In the genomic region with DNA sequence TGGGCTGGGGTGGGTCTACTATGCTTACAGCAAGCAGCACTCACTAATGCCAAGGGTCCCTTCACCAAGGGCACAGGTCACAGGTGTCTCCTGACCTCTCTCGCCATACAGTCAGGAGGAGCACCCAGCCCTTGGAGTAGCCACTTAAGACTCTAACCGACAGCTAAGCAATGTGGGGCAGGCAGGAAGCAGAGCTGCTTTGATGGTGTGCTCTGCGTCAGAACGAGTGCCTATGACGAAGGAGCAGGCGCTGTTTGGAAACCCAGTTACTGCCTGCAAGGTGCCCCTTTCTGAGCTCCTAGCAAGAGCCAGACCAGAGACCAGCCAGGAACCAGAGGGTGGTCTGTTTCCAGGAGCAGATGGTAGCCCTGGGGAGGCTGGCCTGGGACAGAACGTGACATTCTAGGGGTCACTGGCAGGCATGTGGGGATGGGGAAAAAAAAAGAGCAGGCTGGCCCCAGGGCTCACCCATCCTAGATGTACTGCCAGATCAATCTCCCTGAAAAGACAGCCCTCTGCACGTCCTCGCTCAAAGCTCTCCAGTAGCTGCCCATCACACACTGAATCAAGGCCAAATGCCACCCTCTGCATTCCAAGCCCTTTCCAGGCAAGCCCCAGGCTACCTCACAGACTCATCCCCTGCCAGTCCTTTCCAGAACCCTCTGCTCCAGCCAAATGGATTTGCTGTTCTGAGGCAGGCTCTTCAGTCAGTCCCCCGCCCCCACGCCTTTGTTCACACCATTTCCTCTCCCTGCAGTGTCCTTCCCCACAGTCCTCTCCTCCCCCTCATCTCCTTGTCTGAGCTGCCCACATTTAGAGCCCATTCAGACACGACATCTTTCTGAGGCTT, we compare ENCODE assay signal across 10 mouse cellular contexts. TPM values are rescaled to one million over a fixed set of nuclear protein-coding genes. Genes with fewer than 3 reads are reported as not detected.
DNase-seq lines count a peak whose midpoint lies in the region; ATAC-seq lines count a peak whose summit lies in the region.
"Had no signal": no experiment of that assay in that cellular context is flagged by ENCODE, and none has a peak within 500 bp of the region (broad histone marks: within the 10 kb centered on the region; RNA-seq: fewer than 3 reads in every experiment).

No protein-coding gene starts in this region.

- peaks cover 16% of the 10 kb centered on the region for H3K36me3 ChIP-seq in hindbrain, embryonic 16.5 days (ENCODE audit: control insufficient read depth, insufficient read depth, low read length)

- WGBS in hindbrain, embryonic 16.5 days = 26% methylated on average over 12 of the region's 12 CpGs

- H3K4me3 ChIP-seq in hindbrain, embryonic 16.5 days (ENCODE audit: low read length) = no peak overlapping the region
- H3K4me3 ChIP-seq: embryonic facial prominence, embryonic 12.5 days; liver, embryonic 15.5 days had no signal

- ATAC-seq in hindbrain, embryonic 16.5 days = peak; percentile 65

- H3K4me1 ChIP-seq in hindbrain, embryonic 16.5 days (ENCODE audit: control insufficient read depth, insufficient read depth, low read depth, low read length) = peaks cover 25% of the 10 kb centered on the region
- H3K4me1 ChIP-seq: liver, embryonic 15.5 days had no signal

- no peaks in the 10 kb centered on the region for H3K9me3 ChIP-seq in hindbrain, embryonic 16.5 days (ENCODE audit: control insufficient read depth, low read length)
- H3K9me3 ChIP-seq: embryonic facial prominence, embryonic 12.5 days; liver, embryonic 15.5 days had no signal

- no peaks in the 10 kb centered on the region for H3K27me3 ChIP-seq in hindbrain, embryonic 16.5 days (replicated peaks; ENCODE audit: control insufficient read depth, insufficient read depth, low read length)
- H3K27me3 ChIP-seq: liver, embryonic 15.5 days had no signal

- peak; percentile 93 for DNase-seq in heart, adult 11 months
- no peak for DNase-seq in heart, adult 9 months (ENCODE audit: low spot score in 2 of 2)
- DNase-seq in MN1 (ENCODE audit: low spot score) = peak; percentile 70
- DNase-seq in embryo, embryonic 11 days = peak; percentile 40
- DNase-seq in neural tube, embryonic 10.5 days (ENCODE audit: extremely low spot score, low spot score) = peak; percentile 35
- peak; percentile 83 for DNase-seq in thymus, postnatal 14 days
- no peak for DNase-seq in kidney, adult 8-10 months

- H3K27ac ChIP-seq in hindbrain, embryonic 16.5 days (ENCODE audit: low read depth, low read length) = peak overlapping the region; percentile 74
- H3K27ac ChIP-seq: liver, embryonic 15.5 days had no signal

- peak overlapping the region; percentile 47; the same call in 1 of the 2 replicates for H3K9ac ChIP-seq in hindbrain, embryonic 16.5 days (ENCODE audit: low read depth, low read length)
- H3K9ac ChIP-seq: embryonic facial prominence, embryonic 12.5 days; liver, embryonic 15.5 days had no signal

- no peak overlapping the region for H3K4me2 ChIP-seq in hindbrain, embryonic 16.5 days (ENCODE audit: low read length)
- H3K4me2 ChIP-seq: embryonic facial prominence, embryonic 12.5 days; liver, embryonic 15.5 days had no signal

RNA-seq across cellular contexts. Expression of a gene that starts 21.1 kb away (rescaled TPM):
- 121 and 130 TPM in 2 replicates for polyA plus RNA-seq in hindbrain, embryonic 16.5 days (2015; fragmentation: Nextera tagmentation; extraction: Ambion mirVana)

RNA-seq across cellular contexts. Expression of a gene that starts 35.8 kb away (rescaled TPM):
- 0.44 and 0.54 TPM in 2 replicates for polyA plus RNA-seq in hindbrain, embryonic 16.5 days (2015; fragmentation: Nextera tagmentation; extraction: Ambion mirVana)

RNA-seq across cellular contexts. Expression of a gene that starts 54.5 kb away (rescaled TPM):
- polyA plus RNA-seq in hindbrain, embryonic 16.5 days (2015; fragmentation: Nextera tagmentation; extraction: Ambion mirVana) = 18.8 and 21.3 TPM in 2 replicates

RNA-seq across cellular contexts. Expression of a gene that starts 58.1 kb away (rescaled TPM):
- polyA plus RNA-seq in hindbrain, embryonic 16.5 days (2015; fragmentation: Nextera tagmentation; extraction: Ambion mirVana) = 2.6 and 4.2 TPM in 2 replicates

Comparison
In these comparisons a context has a peak if more than half of its experiments do, and no peak if none do; other contexts are left out.
1. DNase-seq: peak in heart, adult 11 months (single experiment), MN1 (single experiment), embryo, embryonic 11 days (single experiment), neural tube, embryonic 10.5 days (single experiment) and thymus, postnatal 14 days (single experiment); none in heart, adult 9 months (0 of 2) and kidney, adult 8-10 months (0 of 2).